Mouse (Mus musculus) hindbrain, postnatal 0 days (tissue): ENCODE data around the gene Alg9. TPM values are rescaled to one million over a fixed set of nuclear protein-coding genes. Genes with fewer than 3 reads are reported as not detected.

ENCODE experiments used
- ATAC-seq: fragments of 200-750 bp; cut with Nextera tagmentation; 2 replicates; pipeline ENCODE4 v1.8.0; 2017; ENCODE audit warnings: mild to moderate bottlenecking, moderate TSS enrichment, moderate library complexity
- DNase-seq: peaks from one replicate; pipeline ENCODE4 v3.0.0-alpha.2; 2015; ENCODE audit warnings: low spot score
- H3K27ac ChIP-seq: fragments of 300-500 bp; sonication (generic); 2 replicates; pipeline ENCODE4 v1.5.1; 2014; ENCODE audit warnings: mild to moderate bottlenecking
- H3K27me3 ChIP-seq: fragments of 300-500 bp; sonication (generic); 2 replicates; pipeline ENCODE4 v1.6.1; 2014; ENCODE audit warnings: low read length, mixed read lengths; ENCODE audit not compliant: insufficient read depth
- H3K36me3 ChIP-seq: fragments of 300-500 bp; sonication (generic); 2 replicates; pipeline ENCODE4 v1.6.1; 2014; ENCODE audit warnings: low read length, mixed read lengths; ENCODE audit not compliant: insufficient read depth
- H3K4me1 ChIP-seq: fragments of 300-500 bp; sonication (generic); 2 replicates; pipeline ENCODE4 v1.6.1; 2014; ENCODE audit warnings: antibody characterized with exemption, low read length, mixed read lengths; ENCODE audit not compliant: insufficient read depth
- H3K4me2 ChIP-seq: fragments of 300-500 bp; sonication (generic); 2 replicates; pipeline ENCODE4 v1.6.1; 2014; ENCODE audit warnings: low read depth, mild to moderate bottlenecking, low read length, moderate library complexity, mixed read lengths
- H3K4me3 ChIP-seq: fragments of 300-500 bp; sonication (generic); 2 replicates; pipeline ENCODE4 v1.5.1; 2014; ENCODE audit warnings: low read length
- H3K9ac ChIP-seq: fragments of 300-500 bp; sonication (generic); replicated peaks from 2 replicates; pipeline ENCODE4 v1.6.1; 2014; ENCODE audit warnings: mild to moderate bottlenecking, low read length, moderate library complexity, mixed read lengths
- H3K9me3 ChIP-seq: fragments of 300-500 bp; sonication (generic); 2 replicates; pipeline ENCODE4 v1.6.1; 2016; ENCODE audit warnings: low read length, mixed read lengths
- CTCF ChIP-seq: IDR thresholded peaks from 2 replicates; pipeline ENCODE4 v1.5.1; 2016; ENCODE audit warnings: antibody characterized with exemption, control low read depth, low read depth
- WGBS: fragments of 180-500 bp; shearing (Covaris S2); extraction: QIAGEN DNeasy Blood & Tissue Kit; methylation state at CpG from one replicate; pipeline ENCODE4 v1.1.7; 2014; 5-methylcytosine and 5-hydroxymethylcytosine counted together
- polyA plus RNA-seq: library from polyadenylated mRNA; unstranded; fragments of >200 nt; fragmentation: Nextera tagmentation; extraction: Ambion mirVana; gene quantifications from 2 replicates; pipeline ENCODE4 v1.2.1, GENCODE M21; 2015
- total RNA-seq: library from RNA; depleted of rRNA; stranded (reverse); fragments of >200 nt; gene quantifications from 2 replicates; pipeline ENCODE4 v1.2.3, GENCODE M21; 2014

Alg9 gene
- total and polyA plus RNA-seq, 2 experiments from 2014 or later = 49.9 to 94.0 TPM

DNA sequence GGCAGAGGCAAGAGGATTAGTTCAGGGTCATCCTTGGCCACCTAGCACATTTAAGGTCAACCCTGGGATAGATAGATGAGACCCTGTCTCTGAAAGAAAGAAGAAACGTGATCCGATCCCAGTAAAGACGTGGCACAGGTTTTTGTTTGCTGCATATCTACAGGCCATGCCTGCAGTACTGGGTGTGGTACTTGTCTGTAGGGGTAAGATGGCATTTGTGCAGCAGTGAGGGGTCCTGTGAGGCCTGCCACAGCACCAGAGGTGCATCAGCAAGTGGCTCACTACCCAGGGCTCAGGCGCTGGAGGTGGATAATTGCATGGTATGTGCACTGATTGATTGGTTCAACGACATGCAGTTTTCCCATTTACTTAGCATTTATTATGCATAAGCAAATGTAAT is 39.0 kb downstream of the Alg9 start:
- DNase-seq (no peak), ATAC-seq (no peak)
- no peaks in the 10 kb centered on the region for H3K27me3 ChIP-seq
- no peak overlapping the region for H3K4me3 ChIP-seq
- H3K36me3 ChIP-seq = peaks cover 23% of the 10 kb centered on the region
- no peak overlapping the region for H3K9ac ChIP-seq
- H3K4me1 ChIP-seq = no peaks in the 10 kb centered on the region
- H3K4me2 ChIP-seq = no peak overlapping the region
- no peaks in the 10 kb centered on the region for H3K9me3 ChIP-seq
- 96% methylated on average over 5 of the region's 5 CpGs for WGBS
- TF ChIP-seq CTCF = no peak
- no peak overlapping the region for H3K27ac ChIP-seq

DNA sequence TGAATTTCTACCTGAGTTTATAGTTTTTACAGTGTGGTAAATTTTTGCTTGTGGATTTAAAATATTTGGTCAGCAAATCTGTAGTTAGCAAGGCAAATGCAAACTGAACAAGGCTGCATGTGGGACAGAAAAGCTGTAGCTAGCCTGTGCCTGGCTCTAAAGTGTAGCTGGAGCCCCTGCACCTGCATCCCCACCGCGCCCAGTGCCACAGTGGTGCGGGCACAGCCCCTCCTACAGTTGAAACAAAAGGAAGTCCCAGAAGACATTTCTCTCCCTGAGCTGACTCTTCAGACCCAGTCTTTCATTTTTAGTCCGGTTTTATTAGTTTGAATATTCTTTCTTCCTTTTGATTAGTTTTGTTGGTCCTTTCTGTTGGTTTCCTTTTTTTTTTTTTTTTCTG is 40.8 kb downstream of the Alg9 start:
- Histone ChIP-seq H3K4me1 (no peaks in the 10 kb centered on the region), H3K27ac (no peak overlapping the region), H3K4me2 (no peak overlapping the region), H3K9me3 (no peaks in the 10 kb centered on the region), H3K36me3 (peaks cover 16% of the 10 kb centered on the region; the same call in 1 of the 2 replicates), H3K27me3 (no peaks in the 10 kb centered on the region), H3K9ac (no peak overlapping the region), H3K4me3 (no peak overlapping the region)
- ATAC-seq (no peak), DNase-seq (no peak)
- no peak for TF ChIP-seq CTCF
- 96% methylated on average over 4 of the region's 4 CpGs for WGBS

DNA sequence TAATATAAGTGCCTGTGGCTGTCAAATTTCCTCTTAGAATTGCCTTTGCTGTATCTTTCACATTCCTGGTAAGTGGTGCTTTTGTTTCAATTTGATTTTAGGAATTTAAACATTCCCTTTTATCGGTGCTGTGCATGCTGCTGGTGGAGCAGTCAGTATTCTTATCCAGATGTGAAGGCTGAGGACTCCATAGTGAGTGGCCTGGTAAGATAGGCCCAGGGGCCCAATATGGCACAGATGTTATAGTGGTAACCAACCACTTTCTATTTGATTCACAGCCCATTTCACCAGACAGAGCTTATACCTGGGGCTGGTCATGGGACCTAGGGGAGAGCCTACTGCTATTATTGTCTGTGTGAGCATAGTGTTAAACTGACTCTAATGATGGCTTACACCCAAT is 41.7 kb downstream of the Alg9 start:
- H3K36me3 ChIP-seq = peaks cover 16% of the 10 kb centered on the region; the same call in 1 of the 2 replicates
- no peak for DNase-seq
- no peak for ATAC-seq
- no peak overlapping the region for H3K9ac ChIP-seq
- 98% methylated on average over 1 of the region's 1 CpGs for WGBS
- H3K4me3 ChIP-seq = no peak overlapping the region
- no peak overlapping the region for H3K27ac ChIP-seq
- no peaks in the 10 kb centered on the region for H3K27me3 ChIP-seq
- no peak for TF ChIP-seq CTCF
- H3K9me3 ChIP-seq = no peaks in the 10 kb centered on the region
- no peak overlapping the region for H3K4me2 ChIP-seq
- H3K4me1 ChIP-seq = no peaks in the 10 kb centered on the region

GRCm38 (mm10) chr9:50818050-50818449 is 43.2 kb downstream of the Alg9 start:
- H3K9ac ChIP-seq = no peak overlapping the region
- no peak for ATAC-seq
- H3K4me2 ChIP-seq = no peak overlapping the region
- H3K36me3 ChIP-seq = peaks cover 22% of the 10 kb centered on the region; the same call in 1 of the 2 replicates
- no peak overlapping the region for H3K4me3 ChIP-seq
- no peak for DNase-seq
- TF ChIP-seq CTCF = no peak
- H3K27ac ChIP-seq = no peak overlapping the region
- no peaks in the 10 kb centered on the region for H3K27me3 ChIP-seq
- no peaks in the 10 kb centered on the region for H3K9me3 ChIP-seq
- 88% methylated on average over 6 of the region's 6 CpGs for WGBS
- H3K4me1 ChIP-seq = no peaks in the 10 kb centered on the region

DNA sequence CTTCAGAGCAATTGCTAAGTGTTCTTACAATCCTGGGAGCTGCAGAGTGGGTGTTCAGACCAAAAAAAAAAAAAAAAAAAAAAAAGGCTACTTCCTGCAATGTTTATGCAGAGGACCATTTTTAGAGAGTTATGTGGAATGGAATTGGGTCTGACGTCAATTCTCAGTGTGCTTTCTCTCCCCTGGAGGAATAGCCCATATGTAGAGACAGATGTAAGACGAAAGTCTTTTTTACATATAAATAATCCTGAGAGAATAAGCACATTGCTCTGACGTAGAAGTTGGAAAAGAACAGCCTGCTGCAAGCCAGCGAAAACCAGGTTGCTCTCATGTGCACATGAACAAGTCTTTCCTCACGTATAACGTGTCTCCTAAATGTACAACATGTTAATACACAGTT is 44.9 kb downstream of the Alg9 start:
- H3K4me1 ChIP-seq = no peaks in the 10 kb centered on the region
- H3K36me3 ChIP-seq = peaks cover 34% of the 10 kb centered on the region
- H3K9me3 ChIP-seq = no peaks in the 10 kb centered on the region
- no peak overlapping the region for H3K9ac ChIP-seq
- WGBS = 88% methylated on average over 6 of the region's 6 CpGs
- TF ChIP-seq CTCF = no peak
- ATAC-seq = no peak
- H3K27me3 ChIP-seq = no peaks in the 10 kb centered on the region
- H3K4me3 ChIP-seq = no peak overlapping the region
- H3K4me2 ChIP-seq = no peak overlapping the region
- no peak overlapping the region for H3K27ac ChIP-seq
- no peak for DNase-seq

- ATAC-seq (no peak), DNase-seq (no peak)
- H3K4me1 ChIP-seq = no peaks in the 10 kb centered on the region
- peaks cover 34% of the 10 kb centered on the region for H3K36me3 ChIP-seq
- H3K27ac ChIP-seq = no peak overlapping the region
- no peaks in the 10 kb centered on the region for H3K27me3 ChIP-seq
- H3K4me2 ChIP-seq = no peak overlapping the region
- WGBS = 89% methylated on average over 6 of the region's 6 CpGs
- no peak overlapping the region for H3K4me3 ChIP-seq
- H3K9ac ChIP-seq = no peak overlapping the region
- TF ChIP-seq CTCF = no peak
- H3K9me3 ChIP-seq = no peaks in the 10 kb centered on the region
Measured at GRCm38 (mm10) chr9:50821651-50822050, 46.8 kb downstream of the Alg9 start.

DNA sequence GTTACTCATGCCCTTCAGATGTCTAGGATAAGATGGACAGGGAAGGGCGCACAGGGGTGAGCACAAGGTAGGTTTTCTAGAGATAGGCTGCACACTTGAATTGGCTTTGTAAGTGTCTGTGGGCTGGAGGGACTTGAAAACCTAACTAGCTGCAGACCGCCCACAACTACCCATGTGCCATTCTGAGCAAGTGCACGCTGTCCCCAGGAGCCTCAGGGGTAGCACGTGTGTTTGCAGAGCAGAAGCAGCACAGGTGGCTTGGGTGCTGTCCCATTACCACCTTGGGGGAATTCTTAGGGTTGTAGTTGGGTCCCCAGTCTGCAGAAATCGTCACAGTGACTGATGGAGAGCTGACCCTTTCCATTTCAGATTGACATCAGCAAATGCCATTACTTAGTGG is 47.4 kb downstream of the Alg9 start:
- ATAC-seq = no peak

More for the DNA sequence above, 47.4 kb downstream of the Alg9 start:
- 97% methylated on average over 5 of the region's 5 CpGs for WGBS
- H3K27ac ChIP-seq = no peak overlapping the region
- H3K9ac ChIP-seq = no peak overlapping the region
- no peaks in the 10 kb centered on the region for H3K9me3 ChIP-seq
- no peaks in the 10 kb centered on the region for H3K4me1 ChIP-seq
- H3K36me3 ChIP-seq = peaks cover 34% of the 10 kb centered on the region
- no peak overlapping the region for H3K4me2 ChIP-seq
- H3K27me3 ChIP-seq = no peaks in the 10 kb centered on the region
- no peak for DNase-seq
- H3K4me3 ChIP-seq = no peak overlapping the region
- TF ChIP-seq CTCF = no peak
